Mouse (Mus musculus): ENCODE data around the gene Ly6g6f. TPM values are rescaled to one million over a fixed set of nuclear protein-coding genes. Genes with fewer than 3 reads are reported as not detected.

The Ly6g6f gene
- 0.93 TPM for polyA plus RNA-seq (2015; fragmentation: Illumina TruSeq; extraction: RNeasy Lipid Tissue Mini Kit (QIAGEN cat#74804); ENCODE audit: insufficient read depth, low replicate concordance)

GRCm38 (mm10) chr17:35085208-35085865 is at the start of gene Ly6g6f:
Ly6g6f (minus strand) TSS chr17:35085610.

GRCm38 (mm10) chr17:35134801-35135590 is 49.6 kb upstream of the Ly6g6f start, which contains the start of gene Bag6:
Bag6 (plus strand) TSS chr17:35135178.

GRCm38 (mm10) chr17:35131500-35132173 is 46.2 kb upstream of the Ly6g6f start, which contains the start of gene Apom:
Apom (minus strand) TSS chr17:35132050.

GRCm38 (mm10) chr17:35126206-35126611 is 40.8 kb upstream of the Ly6g6f start, which contains the start of gene D17H6S53E:
D17H6S53E (plus strand) TSS chr17:35126373.

GRCm38 (mm10) chr17:35121871-35122303 is 36.5 kb upstream of the Ly6g6f start, which contains the start of gene Csnk2b:
Csnk2b (minus strand) TSS chr17:35122053.

GRCm38 (mm10) chr17:35121143-35121799 is 35.9 kb upstream of the Ly6g6f start, which contains the start of gene Gpank1:
Gpank1 (plus strand) TSS chr17:35121455.

GRCm38 (mm10) chr17:35115046-35116019 is 29.9 kb upstream of the Ly6g6f start, which contains the start of gene Ly6g5b:
Ly6g5b (minus strand) TSS chr17:35115428.

GRCm38 (mm10) chr17:35108097-35108496 is 22.7 kb upstream of the Ly6g6f start, which contains the start of gene Ly6g5c:
Ly6g5c (plus strand) TSS chr17:35108279.

GRCm38 (mm10) chr17:35088825-35089644 is 3.6 kb upstream of the Ly6g6f start, which contains the start of gene Abhd16a:
Abhd16a (plus strand) TSS chr17:35089263.

GRCm38 (mm10) chr17:35077786-35078233 is 7.6 kb downstream of the Ly6g6f start, which contains the start of gene Ly6g6d:
Ly6g6d (minus strand) TSS chr17:35078065.

GRCm38 (mm10) chr17:35076507-35077176 is 8.8 kb downstream of the Ly6g6f start, which contains the start of gene Ly6g6e:
Ly6g6e (plus strand) TSS chr17:35076902.

GRCm38 (mm10) chr17:35066084-35066483 is 19.3 kb downstream of the Ly6g6f start, which contains the start of gene Mpig6b:
Mpig6b (minus strand) TSS chr17:35066184.

GRCm38 (mm10) chr17:35064951-35065947 is 20.2 kb downstream of the Ly6g6f start, which contains the start of gene Ly6g6c:
Ly6g6c (plus strand) TSS chr17:35065388.

GRCm38 (mm10) chr17:35058911-35059892 is 26.2 kb downstream of the Ly6g6f start, which contains the start of gene Ddah2:
Ddah2 (plus strand) TSS chr17:35059035.

GRCm38 (mm10) chr17:35049561-35050016 is 35.8 kb downstream of the Ly6g6f start, which contains the start of gene Clic1:
Clic1 (plus strand) TSS chr17:35049966.

Measured in spleen, adult 10 weeks (tissue).